Mouse (Mus musculus) thymus, postnatal 36 days (tissue): Measurements from ENCODE around the gene Tmem200b.

Experiments used
- DNase-seq, 2 experiments: peaks; one replicate each; pipeline ENCODE4 v3.0.0; 2022; ENCODE audit warnings: mixed read lengths in 2 of 2

Gene Tmem200b

GRCm38 (mm10) chr4:131921461-131922346 lies at the start of gene Tmem200b:
Gene Tmem200b, plus strand, starts transcription at chr4:131921771.
- DNase-seq: no peak

- no peak for DNase-seq
Observed at GRCm38 (mm10) chr4:131872672-131873292, 48.8 kb upstream of the Tmem200b start.

GRCm38 (mm10) chr4:131873293-131874168 lies 48.0 kb upstream of the Tmem200b start, which contains the start of gene Srsf4:
Gene Srsf4, plus strand, starts transcription at chr4:131873617.
- DNase-seq: peak; percentile 93 to 96

GRCm38 (mm10) chr4:131874169-131874536 lies 47.4 kb upstream of the Tmem200b start:
- DNase-seq: no peak

GRCm38 (mm10) chr4:131874567-131874966 lies 47.0 kb upstream of the Tmem200b start:
- no peak for DNase-seq

GRCm38 (mm10) chr4:131875242-131875641 lies 46.3 kb upstream of the Tmem200b start:
- no peak for DNase-seq

- DNase-seq: no peak
Observed at GRCm38 (mm10) chr4:131876836-131877235, 44.7 kb upstream of the Tmem200b start.

- DNase-seq: no peak
Observed at GRCm38 (mm10) chr4:131879692-131880091, 41.9 kb upstream of the Tmem200b start.

GRCm38 (mm10) chr4:131881306-131881705 lies 40.3 kb upstream of the Tmem200b start:
- DNase-seq: no peak

GRCm38 (mm10) chr4:131883571-131883970 lies 38.0 kb upstream of the Tmem200b start:
- DNase-seq: no peak

GRCm38 (mm10) chr4:131885376-131885775 lies 36.2 kb upstream of the Tmem200b start:
- DNase-seq: no peak

GRCm38 (mm10) chr4:131888564-131888963 lies 33.0 kb upstream of the Tmem200b start:
- no peak for DNase-seq

GRCm38 (mm10) chr4:131890692-131891091 lies 30.9 kb upstream of the Tmem200b start:
- DNase-seq: no peak

- DNase-seq: no peak
Observed at GRCm38 (mm10) chr4:131897109-131897508, 24.5 kb upstream of the Tmem200b start.

GRCm38 (mm10) chr4:131897787-131898186 lies 23.8 kb upstream of the Tmem200b start:
- DNase-seq: no peak

GRCm38 (mm10) chr4:131898503-131899179 lies 22.9 kb upstream of the Tmem200b start:
- no peak for DNase-seq

GRCm38 (mm10) chr4:131899180-131899554 lies 22.4 kb upstream of the Tmem200b start:
- DNase-seq: no peak

- DNase-seq: no peak
Observed at GRCm38 (mm10) chr4:131901090-131901489, 20.5 kb upstream of the Tmem200b start.

- peak; percentile 32 to 42 for DNase-seq
Observed at GRCm38 (mm10) chr4:131904478-131904877, 17.1 kb upstream of the Tmem200b start.

- no peak for DNase-seq
Observed at GRCm38 (mm10) chr4:131906423-131906822, 15.1 kb upstream of the Tmem200b start.

GRCm38 (mm10) chr4:131907912-131908311 lies 13.7 kb upstream of the Tmem200b start:
- no peak for DNase-seq

- DNase-seq: no peak
Observed at GRCm38 (mm10) chr4:131910237-131910994, 11.2 kb upstream of the Tmem200b start.
